Mouse (Mus musculus) liver, embryonic 14.5 days (tissue): ENCODE measurements around the gene Boll. TPM values are rescaled to one million over a fixed set of nuclear protein-coding genes. Genes with fewer than 3 reads are reported as not detected.
A peak's percentile ranks its signal among the peaks of the same experiment; 100 is the strongest.

Experiments used
- ATAC-seq: fragments of 200-750 bp; cut with Nextera tagmentation; 2 replicates; pipeline ENCODE4 v1.8.0; 2017; ENCODE audit warnings: moderate number of reproducible peaks, mild to moderate bottlenecking, moderate library complexity; ENCODE audit not compliant: insufficient read depth
- DNase-seq, 3 experiments: peaks; one replicate each; pipeline ENCODE4 v3.0.0-alpha.2; 2012 to 2013; ENCODE audit warnings: low read depth in 3 of 3, low spot score in 3 of 3
- H3K27ac ChIP-seq: fragments of 300-500 bp; sonication (generic); 2 replicates; pipeline ENCODE4 v1.5.1; 2014; ENCODE audit warnings: moderate library complexity, mild to moderate bottlenecking, control low read depth, inconsistent platforms
- H3K27me3 ChIP-seq: fragments of 300-500 bp; sonication (generic); 2 replicates; pipeline ENCODE4 v1.6.1; 2014; ENCODE audit warnings: mild to moderate bottlenecking, low read length, moderate library complexity; ENCODE audit not compliant: control insufficient read depth, insufficient read depth
- H3K36me3 ChIP-seq: fragments of 300-500 bp; sonication (generic); replicated peaks from 2 replicates; pipeline ENCODE4 v1.6.1; 2014; ENCODE audit warnings: low read depth; ENCODE audit not compliant: control insufficient read depth, insufficient read depth
- H3K4me1 ChIP-seq, 2 experiments: fragments of 200-500 bp in 1 of 2; fragments of 300-500 bp in 1 of 2; sonication (generic) in 1 of 2; replicated peaks; 2 replicates each; pipeline ENCODE4 v1.6.1; 2012 to 2014; ENCODE audit warnings: antibody characterized with exemption in 1 of 2, inconsistent platforms in 1 of 2, low read length in 1 of 2; ENCODE audit not compliant: control insufficient read depth in 2 of 2, insufficient read depth in 2 of 2
- H3K4me2 ChIP-seq: fragments of 300-500 bp; sonication (generic); 2 replicates; pipeline ENCODE4 v1.6.1; 2014; ENCODE audit warnings: low read depth, mild to moderate bottlenecking, control low read depth, moderate library complexity
- H3K4me3 ChIP-seq, 2 experiments: fragments of 200-500 bp in 1 of 2; fragments of 300-500 bp in 1 of 2; sonication (generic) in 1 of 2; 2 replicates each; pipeline ENCODE4 v1.5.1; 2012 to 2014; ENCODE audit warnings: low read depth in 2 of 2, low read length in 2 of 2, mild to moderate bottlenecking in 2 of 2, control low read depth in 1 of 2, inconsistent platforms in 1 of 2, moderate library complexity in 1 of 2; ENCODE audit not compliant: insufficient read depth in 1 of 2
- H3K9ac ChIP-seq: fragments of 300-500 bp; sonication (generic); replicated peaks from 2 replicates; pipeline ENCODE4 v1.6.1; 2014; ENCODE audit warnings: mild to moderate bottlenecking, control low read depth, moderate library complexity
- H3K9me3 ChIP-seq: fragments of 300-500 bp; sonication (generic); 2 replicates; pipeline ENCODE4 v1.6.1; 2016; ENCODE audit warnings: low read length, mixed read lengths; ENCODE audit not compliant: control insufficient read depth
- CTCF ChIP-seq: IDR thresholded peaks from 2 replicates; pipeline ENCODE4 v1.5.1; 2016; ENCODE audit warnings: antibody characterized with exemption, low read depth, control low read depth
- EP300 ChIP-seq: IDR thresholded peaks from 2 replicates; pipeline ENCODE4 v1.6.1; 2016; ENCODE audit warnings: antibody characterized with exemption, low read depth
- WGBS: fragments of 180-500 bp; shearing (Covaris S2); extraction: QIAGEN DNeasy Blood & Tissue Kit; methylation state at CpG from one replicate; pipeline ENCODE4 v1.1.7; 2014; ENCODE audit not compliant: insufficient replicate concordance; 5-methylcytosine and 5-hydroxymethylcytosine counted together
- polyA plus RNA-seq, 2 experiments: library from polyadenylated mRNA; depleted of rRNA in 1 of 2; stranded (reverse) in 1 of 2; unstranded in 1 of 2; fragments of >200 nt; fragmentation: Nextera tagmentation in 1 of 2; extraction: Ambion mirVana in 1 of 2; gene quantifications; 2 replicates each; pipeline versions ENCODE4 v1.2.1 to v1.2.3; 2012 to 2014

Gene Boll
- polyA plus RNA-seq, 2 experiments: not detected

DNA sequence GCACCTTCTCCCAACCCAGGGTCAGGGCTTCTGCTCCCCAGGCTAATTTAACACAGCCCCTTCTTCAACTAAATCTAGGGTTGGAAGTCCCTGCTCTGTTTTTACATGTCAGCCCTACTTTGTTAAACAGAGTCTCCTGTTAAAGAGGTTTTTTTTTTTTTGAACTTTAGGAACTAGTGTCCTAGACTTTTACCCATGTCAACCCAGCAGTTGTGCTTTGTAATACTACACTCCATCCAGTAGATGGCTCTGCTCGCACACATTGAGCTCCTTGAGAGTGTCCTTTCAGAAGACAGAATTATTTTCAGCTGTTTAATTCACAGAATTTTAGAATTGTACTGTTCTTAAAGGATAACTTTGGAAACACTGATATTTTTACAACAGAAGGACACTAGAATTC is 124.0 kb downstream of the Boll start:
- H3K4me2 ChIP-seq: peak overlapping the region; percentile 100
- DNase-seq (peak; percentile 62 to 75 (median 65)), ATAC-seq (no peak)
- H3K4me1 ChIP-seq: peaks cover 11 to 18% of the 10 kb centered on the region in 2 experiments
- no peaks in the 10 kb centered on the region; the same call in 1 of the 2 replicates for H3K36me3 ChIP-seq
- H3K27ac ChIP-seq: no peak overlapping the region
- peak overlapping the region; percentile 31 to 72 for H3K4me3 ChIP-seq
- H3K27me3 ChIP-seq: no peaks in the 10 kb centered on the region
- WGBS: 0% methylated on average over 1 of the region's 1 CpGs
- H3K9ac ChIP-seq: peak overlapping the region; percentile 5; the same call in 1 of the 2 replicates
- no peaks in the 10 kb centered on the region for H3K9me3 ChIP-seq
- TF ChIP-seq CTCF: peak; percentile 78
- TF ChIP-seq EP300: no peak

DNA sequence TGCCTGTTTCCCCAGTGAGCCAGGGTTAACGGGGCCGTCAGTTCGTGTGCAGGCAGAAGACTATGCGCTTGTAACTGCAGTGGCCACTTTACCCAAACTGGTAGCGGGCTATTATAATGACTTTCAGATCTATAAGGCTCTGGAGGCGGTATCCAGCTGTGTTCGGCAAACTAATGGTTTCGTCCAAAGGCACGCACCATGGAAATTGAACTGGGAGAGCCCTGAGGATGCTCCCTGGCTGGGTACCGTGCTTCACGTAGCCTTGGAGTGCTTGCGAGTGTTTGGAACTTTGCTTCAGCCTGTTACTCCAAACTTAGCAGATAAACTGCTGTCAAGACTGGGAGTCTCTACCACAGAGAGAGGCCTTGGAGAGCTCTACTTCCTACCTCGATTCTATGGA is 124.8 kb downstream of the Boll start:
- H3K27ac ChIP-seq: peak overlapping the region; percentile 58
- no peak for ATAC-seq
- H3K36me3 ChIP-seq: no peaks in the 10 kb centered on the region; the same call in 1 of the 2 replicates
- H3K4me2 ChIP-seq: peak overlapping the region; percentile 100
- H3K4me1 ChIP-seq: peaks cover 11 to 18% of the 10 kb centered on the region in 2 experiments
- 18% methylated on average over 13 of the region's 13 CpGs for WGBS
- no peaks in the 10 kb centered on the region for H3K27me3 ChIP-seq
- peak in 1 of 3 experiments; percentile 16 for DNase-seq
- peak overlapping the region; percentile 67 to 72 for H3K4me3 ChIP-seq
- peak overlapping the region; percentile 76 for H3K9ac ChIP-seq
- TF ChIP-seq CTCF (no peak), EP300 (no peak)
- H3K9me3 ChIP-seq: no peaks in the 10 kb centered on the region

DNA sequence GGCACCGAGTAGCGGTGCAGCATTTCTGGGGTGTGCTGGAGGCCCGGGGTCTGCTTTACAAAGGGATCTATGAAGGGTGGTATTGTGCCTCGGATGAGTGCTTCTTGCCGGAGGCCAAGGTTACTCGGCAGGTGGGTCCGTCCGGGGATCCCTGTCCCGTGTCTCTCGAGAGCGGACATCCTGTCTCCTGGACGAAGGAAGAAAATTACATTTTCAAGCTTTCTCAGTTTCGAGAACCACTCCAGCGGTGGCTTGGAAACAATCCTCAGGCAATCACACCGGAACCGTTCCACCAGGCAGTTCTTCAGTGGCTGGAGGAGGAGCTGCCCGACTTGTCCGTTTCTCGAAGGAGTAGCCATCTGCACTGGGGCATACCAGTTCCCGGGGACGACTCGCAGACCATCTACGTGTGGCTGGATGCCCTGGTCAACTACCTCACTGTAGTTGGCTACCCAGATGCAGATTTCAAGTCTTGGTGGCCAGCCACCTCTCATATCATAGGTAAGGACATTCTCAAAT is 125.6 kb downstream of the Boll start:
- under 1% methylated on average over 23 of the region's 23 CpGs for WGBS
- H3K4me2 ChIP-seq: peak overlapping the region; percentile 100
- H3K27me3 ChIP-seq: no peaks in the 10 kb centered on the region
- DNase-seq (peak in 1 of 3 experiments; percentile 7), ATAC-seq (no peak)
- H3K36me3 ChIP-seq: no peaks in the 10 kb centered on the region; the same call in 1 of the 2 replicates
- no peaks in the 10 kb centered on the region for H3K9me3 ChIP-seq
- H3K9ac ChIP-seq: peak overlapping the region; percentile 76
- peak overlapping the region; percentile 58 for H3K27ac ChIP-seq
- peak overlapping the region; percentile 67 to 72 for H3K4me3 ChIP-seq
- TF ChIP-seq CTCF (no peak), EP300 (no peak)
- peaks cover 11 to 18% of the 10 kb centered on the region in 2 experiments for H3K4me1 ChIP-seq

DNA sequence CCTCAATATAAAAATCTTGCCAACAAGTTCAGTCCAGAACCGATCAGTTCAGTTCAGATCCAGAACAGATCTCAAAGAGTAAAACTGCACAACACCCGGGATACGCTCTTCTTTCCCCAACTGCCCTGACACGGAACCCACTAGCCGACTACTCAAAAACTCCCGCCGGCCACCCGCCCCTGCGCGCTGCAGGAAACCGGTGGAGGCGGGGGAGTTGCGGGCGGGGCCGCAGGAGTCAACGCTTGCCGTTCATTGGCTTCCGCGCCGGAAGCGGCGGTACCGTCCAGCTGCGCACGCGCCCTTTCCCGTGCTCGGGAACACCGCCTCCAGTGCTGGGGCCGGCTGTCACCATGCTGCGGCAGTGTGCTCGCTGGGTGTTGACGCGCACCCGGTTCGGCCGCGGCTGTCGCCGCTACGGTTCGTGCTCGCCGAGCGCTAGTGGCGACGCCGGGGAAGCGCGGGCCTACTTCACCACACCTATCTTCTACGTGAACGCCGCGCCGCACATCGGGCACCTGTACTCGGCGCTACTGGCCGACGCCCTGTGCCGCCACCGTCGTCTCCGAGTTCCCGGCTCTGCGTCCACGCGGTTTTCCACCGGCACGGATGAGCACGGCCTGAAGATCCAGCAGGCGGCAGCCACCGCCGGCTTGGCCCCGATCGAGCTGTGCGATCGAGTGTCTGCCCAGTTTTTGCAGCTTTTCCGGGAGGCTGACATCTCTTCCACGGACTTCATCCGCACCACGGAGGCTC is 126.2 kb downstream of the Boll start, which contains the start of gene Mars2:
Mars2 (plus strand) TSS at position 288 of the 753 bp plus-strand sequence.
- Histone ChIP-seq H3K9me3 (no peaks in the 10 kb centered on the region), H3K27ac (peak within 1 kb of the TSS; percentile 58), H3K4me2 (peak within 1 kb of the TSS; percentile 100), H3K36me3 (no peaks in the 10 kb centered on the region; the same call in 1 of the 2 replicates), H3K4me3 (peak within 1 kb of the TSS; percentile 67 to 72), H3K27me3 (no peaks in the 10 kb centered on the region), H3K9ac (peak within 1 kb of the TSS; percentile 76), H3K4me1 (peaks cover 11 to 18% of the 10 kb centered on the region in 2 experiments)
- DNase-seq (peak; percentile 86 to 88 (median 87)), ATAC-seq (peak; percentile 98)
- WGBS: under 1% methylated on average over 82 of the region's 82 CpGs
- no peak for TF ChIP-seq EP300
- peak; percentile 43 for TF ChIP-seq CTCF

DNA sequence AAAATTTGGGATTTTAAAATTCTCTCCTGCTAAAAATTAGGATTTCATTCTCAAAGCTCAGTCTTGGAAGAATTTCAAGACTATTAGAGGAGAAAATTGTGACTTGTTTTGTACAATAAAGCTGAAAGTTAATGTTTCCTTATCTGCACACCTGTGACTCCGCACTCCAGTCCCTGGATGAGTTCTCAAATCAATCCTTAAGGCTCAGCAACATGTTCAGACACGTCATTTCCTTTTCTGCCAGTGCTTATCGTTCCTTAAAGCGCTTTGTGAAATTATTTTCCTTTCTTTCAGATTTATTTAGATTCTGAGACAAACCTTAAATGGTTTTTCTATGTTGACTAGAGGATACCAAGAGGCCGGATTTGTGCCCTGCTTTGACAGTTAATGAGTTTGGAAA is 126.8 kb downstream of the Boll start:
- ATAC-seq (no peak), DNase-seq (peak in 1 of 3 experiments; percentile 10)
- Histone ChIP-seq H3K27ac (no peak overlapping the region; the same call in 1 of the 2 replicates), H3K36me3 (no peaks in the 10 kb centered on the region; the same call in 1 of the 2 replicates), H3K9ac (peak overlapping the region; percentile 61), H3K9me3 (no peaks in the 10 kb centered on the region), H3K4me3 (peak overlapping the region; percentile 59 to 72), H3K4me2 (peak overlapping the region; percentile 100), H3K4me1 (peaks cover 9 to 18% of the 10 kb centered on the region in 2 experiments), H3K27me3 (no peaks in the 10 kb centered on the region)
- TF ChIP-seq CTCF: no peak
- no peak for TF ChIP-seq EP300
- WGBS: 21% methylated on average over 5 of the region's 5 CpGs
